ENCODE assay signal across 8 mouse cellular contexts in the genomic region with DNA sequence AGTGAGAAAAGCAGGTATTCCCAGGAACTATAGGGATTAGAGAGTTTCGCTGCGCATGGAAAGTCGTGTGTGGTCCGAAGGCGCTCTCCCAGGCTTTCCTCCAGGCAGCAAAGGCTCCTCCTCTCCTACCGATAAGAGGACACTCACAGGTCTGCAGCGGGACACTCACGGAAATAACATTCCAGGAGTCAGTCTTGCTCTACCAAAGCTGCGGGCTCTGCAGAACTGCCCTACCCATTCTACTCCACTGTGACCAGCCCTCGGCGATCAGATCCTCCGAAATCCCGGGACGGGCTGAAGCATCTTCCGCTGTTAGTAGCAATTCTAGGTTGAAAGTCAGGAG. TPM values are rescaled to one million over a fixed set of nuclear protein-coding genes. Genes with fewer than 3 reads are reported as not detected.
A peak's percentile ranks its signal among the peaks of the same experiment; 100 is the strongest.
DNase-seq lines count a peak whose midpoint lies in the region; ATAC-seq lines count a peak whose summit lies in the region.

No protein-coding gene starts in this region.

- DNase-seq in adrenal gland, postnatal 10 days, result peak; percentile 14
- DNase-seq in adrenal gland, postnatal 4 days (ENCODE audit: low spot score in 2 of 2), result no peak
- peak; percentile 17 for DNase-seq in urinary bladder, postnatal 14 days (ENCODE audit: low spot score)
- DNase-seq in urinary bladder, postnatal 36 days (ENCODE audit: low spot score in 2 of 2), result no peak
- DNase-seq in layer of hippocampus, adult 8-10 months (ENCODE audit: low spot score in 2 of 2), result no peak
- DNase-seq in adrenal gland, adult (ENCODE audit: inconsistent age in 2 of 2, low spot score in 1 of 2), result no peak

- H3K4me3 ChIP-seq in limb, embryonic 12.5 days (replicated peaks), result peak overlapping the region; percentile 35
- peak overlapping the region; percentile 40 for H3K4me3 ChIP-seq in neural tube, embryonic 15.5 days (replicated peaks)

- H3K4me2 ChIP-seq in limb, embryonic 12.5 days, result peak overlapping the region; percentile 62
- H3K4me2 ChIP-seq in neural tube, embryonic 15.5 days, result peak overlapping the region; percentile 67

- H3K36me3 ChIP-seq in limb, embryonic 12.5 days, result no peaks in the 10 kb centered on the region
- H3K36me3 ChIP-seq in neural tube, embryonic 15.5 days, result no peaks in the 10 kb centered on the region

- 3% methylated on average over 15 of the region's 15 CpGs for WGBS in limb, embryonic 12.5 days
- WGBS in neural tube, embryonic 15.5 days, result under 1% methylated on average over 15 of the region's 15 CpGs

- 0 out of 2 replicates have a peak overlapping the region, but pooled peaks have one; percentile 2 for H3K9ac ChIP-seq in limb, embryonic 12.5 days (replicated peaks)
- peak overlapping the region; percentile 36; the same call in 1 of the 2 replicates for H3K9ac ChIP-seq in neural tube, embryonic 15.5 days (replicated peaks)

- H3K4me1 ChIP-seq in limb, embryonic 12.5 days (replicated peaks), result peaks cover 10% of the 10 kb centered on the region
- H3K4me1 ChIP-seq in neural tube, embryonic 15.5 days, result peaks cover 16% of the 10 kb centered on the region

- no peaks in the 10 kb centered on the region for H3K9me3 ChIP-seq in limb, embryonic 12.5 days
- H3K9me3 ChIP-seq in neural tube, embryonic 15.5 days (replicated peaks), result no peaks in the 10 kb centered on the region

- H3K27ac ChIP-seq in limb, embryonic 12.5 days, result no peak overlapping the region
- no peak overlapping the region for H3K27ac ChIP-seq in neural tube, embryonic 15.5 days (replicated peaks)

- ATAC-seq in limb, embryonic 12.5 days (ENCODE audit: insufficient number of reproducible peaks, insufficient read depth, low FRiP score, low TSS enrichment, low read depth), result no peak
- ATAC-seq in neural tube, embryonic 15.5 days (ENCODE audit: low FRiP score), result no peak

- peaks cover 53% of the 10 kb centered on the region for H3K27me3 ChIP-seq in limb, embryonic 12.5 days
- peaks cover 41% of the 10 kb centered on the region for H3K27me3 ChIP-seq in neural tube, embryonic 15.5 days (replicated peaks)

RNA-seq across cellular contexts. Expression of a gene that starts 2.6 kb away (rescaled TPM):
- total RNA-seq in adrenal gland, postnatal 10 days (2021), result 1 to 10 TPM; 1.1 to 2.2 TPM
- total RNA-seq in adrenal gland, postnatal 4 days (2021), result 1 to 10 TPM in 1 of 2 experiments, under 1 TPM in 1; 0.79 to 2.2 TPM
- polyA plus RNA-seq in limb, embryonic 12.5 days (2016; fragmentation: Nextera tagmentation; extraction: Ambion mirVana), result 17.1 and 22.3 TPM in 2 replicates
- polyA plus RNA-seq in neural tube, embryonic 15.5 days (2015; fragmentation: Nextera tagmentation; extraction: Ambion mirVana), result 0.99 and 6.4 TPM in 2 replicates
- 1 to 10 TPM in 1 of 4 experiments, under 1 TPM in 1, not detected in 2; 0.45 to 1.3 TPM for total RNA-seq in layer of hippocampus, adult 8-10 months (2022)

RNA-seq across cellular contexts. Expression of a gene that starts 19.8 kb away (rescaled TPM):
- total RNA-seq in adrenal gland, postnatal 10 days (2021), result 1 to 10 TPM; 7.5 TPM
- 1 to 10 TPM; 6.4 to 7.5 TPM for total RNA-seq in adrenal gland, postnatal 4 days (2021)
- 26.2 and 26.9 TPM in 2 replicates for polyA plus RNA-seq in limb, embryonic 12.5 days (2016; fragmentation: Nextera tagmentation; extraction: Ambion mirVana)
- polyA plus RNA-seq in neural tube, embryonic 15.5 days (2015; fragmentation: Nextera tagmentation; extraction: Ambion mirVana), result 16.9 and 17.0 TPM in 2 replicates
- total RNA-seq in layer of hippocampus, adult 8-10 months (2022), result 1 to 10 TPM; 3.3 to 5.2 (median 3.9) TPM

RNA-seq across cellular contexts. Expression of a gene that starts 48.3 kb away (rescaled TPM):
- 10 to 100 TPM in 1 of 2 experiments, 1 to 10 TPM in 1; 8.5 to 12.8 TPM for total RNA-seq in adrenal gland, postnatal 10 days (2021)
- total RNA-seq in adrenal gland, postnatal 4 days (2021), result 10 to 100 TPM in 1 of 2 experiments, 1 to 10 TPM in 1; 7.9 to 11.5 TPM
- polyA plus RNA-seq in limb, embryonic 12.5 days (2016; fragmentation: Nextera tagmentation; extraction: Ambion mirVana), result 3.8 and 4.2 TPM in 2 replicates
- polyA plus RNA-seq in neural tube, embryonic 15.5 days (2015; fragmentation: Nextera tagmentation; extraction: Ambion mirVana), result 24.2 and 26.1 TPM in 2 replicates
- total RNA-seq in layer of hippocampus, adult 8-10 months (2022), result 100 to 1,000 TPM; 224 to 279 (median 240) TPM

RNA-seq across cellular contexts. Expression of a gene that starts 57.5 kb away (rescaled TPM):
- 10 to 100 TPM; 21.7 to 33.0 TPM for total RNA-seq in adrenal gland, postnatal 10 days (2021)
- total RNA-seq in adrenal gland, postnatal 4 days (2021), result 10 to 100 TPM; 45.8 to 48.8 TPM
- 84.0 and 89.5 TPM in 2 replicates for polyA plus RNA-seq in limb, embryonic 12.5 days (2016; fragmentation: Nextera tagmentation; extraction: Ambion mirVana)
- polyA plus RNA-seq in neural tube, embryonic 15.5 days (2015; fragmentation: Nextera tagmentation; extraction: Ambion mirVana), result 40.3 and 46.8 TPM in 2 replicates
- total RNA-seq in layer of hippocampus, adult 8-10 months (2022), result 10 to 100 TPM; 33.8 to 35.1 (median 34.8) TPM

Comparison
In these comparisons a context has a peak if more than half of its experiments do, and no peak if none do; other contexts are left out.
1. DNase-seq: peak in adrenal gland, postnatal 10 days (single experiment) and urinary bladder, postnatal 14 days (single experiment); none in adrenal gland, postnatal 4 days (0 of 2), urinary bladder, postnatal 36 days (0 of 2), layer of hippocampus, adult 8-10 months (0 of 2) and adrenal gland, adult (0 of 2).
2. RNA of a gene that starts 48.3 kb away (total RNA-seq): 224 to 279 TPM in layer of hippocampus, adult 8-10 months; 8.5 to 12.8 TPM in adrenal gland, postnatal 10 days and 7.9 to 11.5 TPM in adrenal gland, postnatal 4 days; every median in the first group is over 10 times any median in the second.